Mouse (Mus musculus): ENCODE measurements around the gene Gpc5.

DNA sequence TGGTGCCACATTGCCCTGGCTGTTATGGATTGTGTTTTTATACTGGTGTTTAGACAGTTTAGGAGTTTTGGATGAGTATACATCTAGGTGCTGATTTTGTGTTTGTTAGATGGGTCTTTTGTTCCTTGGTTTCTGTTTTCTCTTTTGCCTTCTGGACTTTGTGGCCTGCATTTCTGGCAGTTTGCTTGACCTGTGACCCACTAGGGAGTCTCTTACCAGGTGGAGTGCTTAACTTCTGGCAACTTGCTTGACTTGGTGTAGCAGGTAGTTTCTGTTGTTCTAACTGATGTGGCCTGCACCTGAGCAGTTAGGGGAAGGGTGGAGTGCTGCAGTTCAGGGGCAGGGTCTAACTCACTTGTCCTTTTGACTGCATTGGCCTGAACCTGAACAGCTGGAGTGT, 14.3 kb downstream of the Gpc5 start:
- TF ChIP-seq CTCF (IDR thresholded peaks at IDR 0.05; ENCODE audit: low read depth) (no peak), EP300 (optimal IDR thresholded peaks at IDR 0.05) (no peak)
